Mouse (Mus musculus) activated CD4-positive, CD25-positive, alpha-beta regulatory T cell, adult 4 months (primary cell): Measurements from ENCODE around the gene Ubxn2a. TPM values are rescaled to one million over a fixed set of nuclear protein-coding genes. Genes with fewer than 3 reads are reported as not detected.

Source experiments
- polyA plus RNA-seq, 2 experiments: library from polyadenylated mRNA; unstranded; fragments of 100-300 nt; shearing (Covaris generic); gene quantifications; one replicate each; pipeline ENCODE4 v1.2.1; 2017

The Ubxn2a gene
- polyA plus RNA-seq, 2 experiments from 2014 or later = 12.1 to 15.2 TPM

Other genes starting within 250 kb of the Ubxn2a start
- not detected for gene Fam228a, start 169.3 kb downstream of the Ubxn2a start, polyA plus RNA-seq
- not detected for gene Pfn4, start 138.7 kb downstream of the Ubxn2a start, polyA plus RNA-seq
- gene Fam228b, start 138.4 kb downstream of the Ubxn2a start, polyA plus RNA-seq = not detected
- gene Sf3b6, start 90.2 kb downstream of the Ubxn2a start, polyA plus RNA-seq = 100 to 1,000 TPM; 295 to 357 TPM
- not detected for gene Fkbp1b, start 66.1 kb downstream of the Ubxn2a start, polyA plus RNA-seq
- gene Wdcp, start 64.4 kb downstream of the Ubxn2a start, polyA plus RNA-seq = 10 to 100 TPM; 10.1 to 11.6 TPM
- gene Mfsd2b, start 33.3 kb downstream of the Ubxn2a start, polyA plus RNA-seq = under 1 TPM; 0.16 to 0.25 TPM
- gene Atad2b, start 9.6 kb upstream of the Ubxn2a start, polyA plus RNA-seq = 10 to 100 TPM; 12.4 to 14.4 TPM